Mouse (Mus musculus): ENCODE data around the gene Dglucy.
A peak's percentile ranks its signal among the peaks of the same experiment; 100 is the strongest.

The Dglucy gene

GRCm38 (mm10) chr12:100843171-100843570 lies 64.3 kb downstream of the Dglucy start:
- DNase-seq (ENCODE audit: low spot score) = no peak

DNA sequence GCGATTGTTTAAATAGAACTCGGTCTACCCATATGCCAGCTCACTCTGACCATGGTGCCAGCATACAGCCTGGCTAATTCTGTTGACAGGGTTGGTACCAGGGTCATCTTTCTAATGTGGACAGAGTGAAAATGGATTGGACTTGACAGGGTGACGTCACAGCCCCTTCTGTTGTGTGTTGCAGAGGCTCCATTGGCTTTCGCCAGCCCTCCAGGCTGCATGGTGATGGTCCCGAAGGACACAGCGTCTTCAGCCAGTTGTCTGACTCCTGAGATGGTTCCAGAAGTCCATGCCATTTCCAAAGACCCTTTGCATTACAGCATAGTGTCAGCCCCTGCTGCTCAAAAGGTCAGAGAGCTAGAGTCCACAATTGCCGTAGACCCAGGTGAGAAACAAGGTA lies 65.7 kb downstream of the Dglucy start:
- no peak for DNase-seq (ENCODE audit: low spot score)

- no peak for DNase-seq (ENCODE audit: low spot score)
These were observed 67.0 kb downstream of the Dglucy start for GRCm38 (mm10) chr12:100845829-100846228.

- no peak for DNase-seq (ENCODE audit: low spot score)
These were observed 67.7 kb downstream of the Dglucy start for GRCm38 (mm10) chr12:100846566-100846965.

- DNase-seq (ENCODE audit: low spot score) = no peak
These were observed 68.7 kb downstream of the Dglucy start for GRCm38 (mm10) chr12:100847437-100848080.

- peak; percentile 70 for DNase-seq (ENCODE audit: low spot score)
These were observed 70.7 kb downstream of the Dglucy start for GRCm38 (mm10) chr12:100849421-100850138.

- DNase-seq (ENCODE audit: low spot score) = no peak
These were observed 73.5 kb downstream of the Dglucy start for GRCm38 (mm10) chr12:100852370-100852769.

DNA sequence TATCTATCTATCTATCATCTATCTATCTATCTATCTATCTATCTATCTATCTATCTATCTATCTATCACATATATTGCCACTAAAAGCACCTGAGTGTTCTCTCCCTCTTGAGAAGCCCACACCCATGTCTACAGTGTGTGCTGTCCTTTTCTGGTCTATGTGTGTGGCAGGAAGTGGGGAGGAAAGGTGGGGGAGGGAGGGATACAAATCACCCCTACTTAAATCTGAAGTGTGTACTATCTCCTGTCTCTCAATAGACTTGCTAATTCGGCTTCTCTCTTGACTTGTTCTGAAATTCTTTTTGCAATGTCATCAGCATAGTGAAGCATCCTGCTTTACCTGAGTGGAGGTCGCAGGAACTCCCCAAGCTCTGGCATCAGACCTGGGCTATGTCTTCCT lies 77.5 kb downstream of the Dglucy start:
- DNase-seq (ENCODE audit: low spot score) = no peak

DNA sequence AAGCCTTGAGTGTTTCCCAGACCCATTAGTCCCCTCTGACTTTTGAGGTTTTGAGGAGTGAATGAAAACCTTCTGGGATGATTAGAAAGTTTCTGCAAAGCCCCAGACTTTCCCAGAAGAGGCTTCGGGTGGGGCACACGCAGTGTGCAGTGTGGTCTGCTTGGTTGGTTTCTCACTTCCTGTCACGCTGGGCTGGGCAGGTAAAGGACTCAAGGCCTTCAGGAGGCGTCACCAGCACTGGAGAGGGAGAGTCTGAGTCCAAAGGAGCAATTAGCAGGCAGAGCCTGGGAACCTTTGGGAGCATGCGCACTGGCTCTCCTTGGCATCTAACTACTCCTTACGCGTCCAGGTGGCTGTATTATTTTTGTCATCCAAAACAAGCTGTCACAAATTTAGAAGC lies 78.9 kb downstream of the Dglucy start:
- DNase-seq (ENCODE audit: low spot score) = no peak

GRCm38 (mm10) chr12:100862272-100862671 lies 83.4 kb downstream of the Dglucy start:
- DNase-seq (ENCODE audit: low spot score) = no peak

GRCm38 (mm10) chr12:100862856-100863446 lies 84.1 kb downstream of the Dglucy start:
- no peak for DNase-seq (ENCODE audit: low spot score)

- DNase-seq (ENCODE audit: low spot score) = no peak
These were observed 86.2 kb downstream of the Dglucy start for GRCm38 (mm10) chr12:100865072-100865471.

GRCm38 (mm10) chr12:100865509-100866078 lies 86.7 kb downstream of the Dglucy start:
- DNase-seq (ENCODE audit: low spot score) = no peak

DNA sequence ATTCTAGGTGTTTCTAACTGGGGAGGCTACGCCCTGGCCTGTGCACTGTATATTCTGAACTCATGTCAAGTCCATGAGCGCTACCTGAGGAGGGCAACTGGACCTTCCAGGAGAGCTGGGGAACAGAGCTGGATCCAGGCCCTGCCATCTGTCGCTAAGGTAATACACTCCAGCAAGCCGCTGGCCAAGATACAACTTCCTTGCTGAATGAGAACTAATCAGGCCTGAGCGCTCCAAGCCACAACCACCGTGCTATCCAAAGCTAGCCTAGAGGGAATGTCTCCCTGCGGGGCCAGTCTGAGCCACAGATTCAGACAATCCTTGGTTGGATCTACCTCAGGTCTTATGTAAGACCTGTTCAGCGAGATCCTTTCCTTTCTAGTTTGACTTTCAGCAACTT lies 88.2 kb downstream of the Dglucy start:
- DNase-seq (ENCODE audit: low spot score) = no peak

- peak; percentile 39 for DNase-seq (ENCODE audit: low spot score)
These were observed 89.3 kb downstream of the Dglucy start for GRCm38 (mm10) chr12:100868049-100868622.

GRCm38 (mm10) chr12:100871234-100871633 lies 92.4 kb downstream of the Dglucy start:
- no peak for DNase-seq (ENCODE audit: low spot score)

GRCm38 (mm10) chr12:100871841-100872240 lies 93.0 kb downstream of the Dglucy start:
- no peak for DNase-seq (ENCODE audit: low spot score)

GRCm38 (mm10) chr12:100873612-100874011 lies 94.8 kb downstream of the Dglucy start:
- DNase-seq (ENCODE audit: low spot score) = no peak

- DNase-seq (ENCODE audit: low spot score) = peak; percentile 53
These were observed 96.7 kb downstream of the Dglucy start for GRCm38 (mm10) chr12:100875553-100875952.

DNA sequence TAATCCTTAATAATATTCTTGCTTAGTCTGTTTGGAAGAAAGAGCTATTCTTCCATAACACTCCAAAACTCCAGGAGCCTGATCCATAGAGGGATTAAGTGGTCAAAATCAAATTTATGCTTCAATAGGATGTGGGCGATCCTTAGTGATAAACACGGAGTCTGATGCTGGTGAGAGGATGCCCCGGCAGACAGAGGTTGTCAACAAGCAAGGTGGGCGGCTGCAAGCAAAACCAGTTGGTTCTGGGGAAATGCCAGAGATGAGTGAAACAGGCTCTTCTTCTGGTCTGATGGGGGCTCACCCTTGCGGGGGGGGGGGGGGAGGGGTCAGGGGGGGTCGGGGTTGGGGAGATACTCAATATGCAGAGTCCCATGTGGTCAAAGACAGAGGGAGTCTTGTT lies 97.1 kb downstream of the Dglucy start:
- no peak for DNase-seq (ENCODE audit: low spot score)

- no peak for DNase-seq (ENCODE audit: low spot score)
These were observed 99.1 kb downstream of the Dglucy start for GRCm38 (mm10) chr12:100877936-100878335.

DNA sequence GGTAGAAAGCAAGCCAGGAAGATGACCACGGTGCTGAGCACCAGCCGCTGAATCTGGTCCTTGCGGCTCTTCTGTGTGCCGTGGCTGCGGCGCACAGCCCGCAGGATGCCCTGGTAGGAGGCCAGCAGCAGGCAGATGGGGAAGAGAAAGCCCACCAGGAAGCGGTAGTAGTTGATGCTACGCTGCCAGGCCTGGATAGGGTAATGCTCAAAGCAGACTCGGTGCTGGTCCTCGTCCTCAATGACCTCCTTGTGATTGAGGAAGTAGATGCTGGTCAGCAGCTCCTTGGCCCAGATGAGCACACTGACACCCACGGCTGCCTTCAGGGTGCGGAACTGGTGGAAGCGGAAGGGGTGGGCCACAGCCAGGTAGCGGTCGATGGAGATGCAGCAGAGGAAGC lies 99.7 kb downstream of the Dglucy start:
- DNase-seq (ENCODE audit: low spot score) = no peak

GRCm38 (mm10) chr12:100883168-100883567 lies 104.3 kb downstream of the Dglucy start:
- no peak for DNase-seq (ENCODE audit: low spot score)
